Mouse (Mus musculus) CH12.LX (cell line): ENCODE measurements at regions not wholly inside any gene's neighbourhood (a gene's known extent, or its start where the extent isn't known, plus 50 kb on each side); places are given as distances from the start of the nearest gene placed in this dataset.

ENCODE experiments used
- CHD2 ChIP-seq: IDR thresholded peaks from 2 replicates; pipeline ENCODE4 v1.6.1; 2011; ENCODE audit warnings: low read length, improper control_type of control experiment
- CTCF ChIP-seq, 2 experiments: IDR thresholded peaks in 1 of 2; conservative IDR thresholded peaks in 1 of 2; 2 replicates each; pipeline ENCODE4 v1.5.1; 2011 to 2012; ENCODE audit warnings: low read depth in 2 of 2, low read length in 2 of 2, improper control_type of control experiment in 1 of 2, inconsistent platforms in 1 of 2, mild to moderate bottlenecking in 1 of 2, moderate library complexity in 1 of 2
- EP300 ChIP-seq: IDR thresholded peaks from 2 replicates; pipeline ENCODE4 v1.6.1; 2011; ENCODE audit warnings: low read length, improper control_type of control experiment
- ETS1 ChIP-seq: conservative IDR thresholded peaks from 2 replicates; pipeline ENCODE4 v1.6.1; 2012; ENCODE audit warnings: low read depth, mild to moderate bottlenecking, inconsistent platforms, low read length, improper control_type of control experiment, moderate library complexity
- IRF4 ChIP-seq: IDR thresholded peaks from 2 replicates; pipeline ENCODE4 v1.6.1; 2014; ENCODE audit warnings: low read depth, mild to moderate bottlenecking, inconsistent platforms, low read length, improper control_type of control experiment
- KAT2A ChIP-seq: IDR thresholded peaks from 2 replicates; pipeline ENCODE4 v1.6.1; 2012; ENCODE audit warnings: low read length, improper control_type of control experiment, inconsistent platforms; ENCODE audit not compliant: insufficient replicate concordance
- MAFK ChIP-seq: IDR thresholded peaks from 2 replicates; pipeline ENCODE4 v1.6.1; 2011; ENCODE audit warnings: low read length, improper control_type of control experiment; ENCODE audit not compliant: insufficient replicate concordance
- MXI1 ChIP-seq: IDR thresholded peaks from 2 replicates; pipeline ENCODE4 v1.6.1; 2011; ENCODE audit warnings: mild to moderate bottlenecking, low read depth, low read length, improper control_type of control experiment
- POLR2A ChIP-seq: IDR thresholded peaks from 2 replicates; pipeline ENCODE4 v1.6.1; 2011; ENCODE audit warnings: low read depth, mild to moderate bottlenecking, improper control_type of control experiment, low read length
- UBTF ChIP-seq: IDR thresholded peaks from 2 replicates; pipeline ENCODE4 v1.6.1; 2012; ENCODE audit warnings: low read depth, mild to moderate bottlenecking, inconsistent platforms, low read length, improper control_type of control experiment, moderate library complexity
- USF2 ChIP-seq: conservative IDR thresholded peaks from 2 replicates; pipeline ENCODE4 v1.6.1; 2011; ENCODE audit warnings: low read depth, low read length, improper control_type of control experiment
- ZC3H11A ChIP-seq: IDR thresholded peaks from 2 replicates; pipeline ENCODE4 v1.6.1; 2012; ENCODE audit warnings: low read depth, mild to moderate bottlenecking, inconsistent platforms, low read length, improper control_type of control experiment

DNA sequence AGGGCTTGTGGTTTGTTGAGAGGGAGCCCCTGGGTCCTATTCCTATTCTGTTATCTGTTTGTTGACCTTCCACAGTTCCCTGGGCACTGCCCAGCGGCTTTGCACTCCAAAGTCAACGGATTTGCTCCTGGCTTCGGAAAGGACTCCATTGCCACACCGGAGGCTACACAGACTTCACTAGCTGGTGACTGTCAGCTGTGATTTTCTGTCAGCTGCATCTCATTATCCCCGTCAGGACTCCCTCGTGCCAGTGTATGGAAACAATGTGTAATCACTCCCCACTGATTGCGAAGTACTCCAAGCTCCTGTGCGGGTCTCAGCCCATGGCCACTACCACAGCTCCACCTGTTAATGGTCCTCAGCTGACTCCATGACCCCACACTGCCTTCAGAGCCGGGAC lies 99.0 kb upstream of the Maf start:
- no peak for TF ChIP-seq CTCF (conservative IDR thresholded peaks at IDR 0.05 in 1 of 2, IDR thresholded peaks at IDR 0.05 in 1 of 2; ENCODE audit: low read depth in 2 of 2, low read length in 2 of 2)
- no peak for TF ChIP-seq USF2
- no peak for TF ChIP-seq POLR2A
- TF ChIP-seq EP300 = no peak
- no peak for TF ChIP-seq MAFK
- no peak for TF ChIP-seq CHD2
- no peak for TF ChIP-seq ETS1
- no peak for TF ChIP-seq KAT2A
- no peak for TF ChIP-seq IRF4
- TF ChIP-seq ZC3H11A = no peak
- no peak for TF ChIP-seq MXI1
- no peak for TF ChIP-seq UBTF
